Mouse (Mus musculus): ENCODE measurements around the gene Rtraf.
A peak's percentile ranks its signal among the peaks of the same experiment; 100 is the strongest.
"Not testable (repeated sequence)": the region's sequence is repeated elsewhere in the genome, so short reads cannot be mapped to it uniquely, and the experiment has no call there.

Rtraf gene

GRCm38 (mm10) chr14:19823321-19824142, at the start of gene Rtraf:
Rtraf (minus strand) TSS chr14:19823824.
- DNase-seq (ENCODE audit: low spot score in 2 of 2): peak; percentile 82 to 90

- no peak for DNase-seq (ENCODE audit: low spot score in 2 of 2)
Measured at GRCm38 (mm10) chr14:19867286-19867935, 43.8 kb upstream of the Rtraf start.

DNA sequence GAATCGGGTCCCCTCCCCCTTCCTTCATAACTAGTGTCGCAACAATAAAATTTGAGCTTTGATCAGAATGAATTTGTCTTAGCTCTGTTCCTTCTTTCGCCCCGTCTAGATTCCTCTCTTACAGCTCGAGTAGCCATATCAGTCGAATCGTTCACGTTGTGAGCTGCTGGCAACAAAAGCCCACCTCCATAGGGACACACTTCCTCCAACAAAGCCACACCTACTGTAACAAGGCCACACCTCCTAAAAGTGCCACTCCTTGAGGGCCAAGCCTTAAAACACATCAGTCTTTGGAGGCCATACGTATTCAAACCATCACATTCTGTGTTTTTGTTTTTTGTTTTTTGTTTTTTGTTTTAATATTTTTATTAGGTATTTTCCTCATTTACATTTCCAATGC, 41.5 kb upstream of the Rtraf start:
- DNase-seq (ENCODE audit: low spot score in 2 of 2): not testable (repeated sequence)

DNA sequence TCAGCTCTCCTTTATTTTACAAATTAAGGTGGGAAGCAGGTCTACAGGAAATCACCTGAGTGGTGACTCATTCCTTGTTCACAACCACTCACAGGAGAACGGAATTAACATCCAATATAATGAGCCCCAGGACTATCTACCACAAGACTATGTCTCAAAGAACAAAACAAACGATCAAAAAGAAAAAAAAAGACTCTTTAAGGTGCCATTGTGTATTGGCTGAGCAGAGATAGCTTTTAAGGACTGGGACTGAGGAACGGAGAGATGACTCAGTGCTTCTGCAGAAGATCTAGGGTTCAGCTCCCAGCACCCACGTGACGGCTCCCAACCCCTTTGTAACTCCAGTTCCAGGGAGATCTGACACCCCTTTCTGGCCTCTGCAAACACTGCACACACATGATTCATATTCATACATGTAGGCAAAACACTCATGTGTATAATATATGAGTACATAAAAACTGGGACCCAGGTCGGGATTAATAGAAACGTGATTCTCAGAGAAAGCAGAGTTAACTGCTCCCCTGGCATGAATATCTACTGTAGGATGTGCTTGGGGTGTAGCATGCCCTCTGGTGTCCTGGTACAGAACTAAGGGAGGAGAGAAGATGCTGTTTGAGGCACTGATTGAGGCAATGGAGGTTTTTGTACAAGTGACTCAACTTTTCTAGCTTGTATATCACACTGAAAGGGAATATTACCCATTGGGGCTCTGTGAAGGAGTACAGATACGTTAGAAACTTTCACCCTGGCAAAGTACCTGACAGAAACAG, 37.9 kb upstream of the Rtraf start:
- DNase-seq (ENCODE audit: low spot score in 2 of 2): no peak

GRCm38 (mm10) chr14:19860281-19860680, 36.7 kb upstream of the Rtraf start:
- DNase-seq (ENCODE audit: low spot score in 2 of 2): no peak

DNA sequence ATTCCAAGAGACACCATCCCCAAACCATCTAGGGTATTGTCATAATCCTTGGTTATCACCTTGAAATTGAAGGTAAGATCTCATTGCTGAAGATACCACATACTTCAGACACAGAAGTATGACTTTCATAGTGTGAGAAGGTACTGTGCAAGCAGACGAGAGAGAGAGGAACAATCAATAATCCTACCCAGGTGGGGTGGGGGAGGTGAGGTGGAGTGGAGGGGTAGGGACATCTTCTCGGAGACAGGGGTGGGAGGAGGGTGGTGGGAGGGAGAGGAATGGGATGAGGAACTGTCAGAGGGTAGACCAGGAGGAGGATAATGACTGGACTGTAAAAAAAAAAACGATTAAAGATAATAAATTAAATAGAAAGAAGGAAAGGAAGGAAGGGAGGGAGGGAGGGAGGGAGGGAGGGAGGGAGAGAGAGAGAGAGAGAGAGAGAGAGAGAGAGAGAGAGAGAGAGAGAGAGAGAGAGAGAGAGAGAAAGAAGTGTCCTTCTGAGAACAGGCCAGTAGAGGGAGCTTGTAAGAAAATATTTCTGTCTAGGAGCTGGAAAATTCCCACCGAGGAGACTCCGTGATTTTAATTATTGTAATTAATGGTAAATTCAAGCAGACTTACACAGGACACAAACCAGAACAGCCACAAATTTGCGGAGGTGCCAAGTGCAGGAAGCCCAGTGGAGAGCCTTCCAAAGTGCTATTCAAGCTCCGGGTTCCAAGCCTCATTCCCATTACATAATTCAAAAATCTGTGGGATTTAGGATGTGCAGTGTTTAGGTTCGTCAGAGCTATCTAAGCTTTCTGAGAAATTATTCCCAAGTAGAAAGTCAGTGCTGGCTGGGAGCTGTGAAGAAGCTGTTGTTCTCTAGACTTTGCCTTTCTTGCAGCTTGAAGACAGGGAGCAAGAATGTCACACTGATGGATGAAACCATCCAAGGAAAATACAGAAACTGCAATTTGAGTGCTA, 35.5 kb upstream of the Rtraf start:
- no peak for DNase-seq (ENCODE audit: low spot score in 2 of 2)

DNA sequence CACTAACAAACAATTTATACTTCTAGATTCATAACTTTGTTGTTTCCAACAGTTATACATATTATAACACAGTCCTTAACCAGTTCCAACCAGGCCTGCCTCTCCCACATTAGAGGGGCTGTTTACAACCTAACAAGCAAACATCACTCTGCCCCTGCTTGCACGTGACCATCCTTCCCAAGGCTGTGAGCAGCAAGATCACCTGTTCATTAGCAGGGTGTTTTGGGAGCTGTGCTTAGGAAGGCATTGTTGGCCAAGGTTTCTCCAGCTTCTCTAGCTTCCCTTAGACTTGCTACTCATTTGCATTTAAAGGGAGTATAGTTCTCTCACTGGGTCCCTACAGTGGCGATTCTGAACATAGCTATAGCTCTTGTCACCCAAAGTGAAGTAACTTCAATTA, 34.7 kb upstream of the Rtraf start:
- no peak for DNase-seq (ENCODE audit: low spot score in 2 of 2)

GRCm38 (mm10) chr14:19853471-19853870, 29.8 kb upstream of the Rtraf start:
- no peak for DNase-seq (ENCODE audit: low spot score in 2 of 2)

DNA sequence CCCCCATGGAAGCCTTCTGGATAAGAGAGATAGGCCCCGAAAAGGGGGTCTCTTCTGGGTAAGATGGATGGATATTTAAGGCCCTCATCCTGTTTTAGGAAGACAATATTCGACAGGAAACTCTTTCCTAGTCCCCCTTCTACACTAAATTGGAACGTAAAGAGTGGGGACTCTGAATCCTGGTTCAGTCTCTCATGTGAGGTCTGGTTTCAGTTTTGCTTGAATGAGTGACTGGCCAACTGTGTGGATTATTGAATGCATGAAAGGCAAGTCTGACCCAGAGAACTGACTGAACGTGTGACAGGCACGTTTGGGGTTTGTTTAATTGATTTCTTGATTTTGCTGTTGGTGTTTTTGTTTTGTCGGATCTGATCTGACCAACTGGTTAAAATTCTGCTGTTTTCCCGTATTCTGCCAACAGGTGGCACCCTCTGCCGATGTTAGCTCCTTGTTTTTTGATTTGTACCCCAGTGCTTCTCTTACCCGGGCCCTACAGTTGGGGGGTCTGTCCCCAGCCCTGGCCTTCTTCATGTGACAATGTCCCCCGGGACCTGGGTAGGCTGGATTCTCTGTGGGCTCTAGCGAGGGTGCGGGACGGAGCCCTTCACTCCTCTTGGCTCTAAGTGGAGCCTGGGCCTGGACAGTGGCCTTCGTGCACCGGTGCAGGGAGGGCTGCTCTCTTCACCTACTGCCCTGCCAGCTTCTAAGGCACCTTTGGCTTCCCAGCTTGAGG, 16.1 kb upstream of the Rtraf start:
- DNase-seq (ENCODE audit: low spot score in 2 of 2): peak in 1 of 2 experiments; percentile 43

GRCm38 (mm10) chr14:19836289-19836688, 12.7 kb upstream of the Rtraf start:
- DNase-seq (ENCODE audit: low spot score in 2 of 2): no peak

GRCm38 (mm10) chr14:19825481-19825880, 1.9 kb upstream of the Rtraf start:
- DNase-seq (ENCODE audit: low spot score in 2 of 2): no peak

DNA sequence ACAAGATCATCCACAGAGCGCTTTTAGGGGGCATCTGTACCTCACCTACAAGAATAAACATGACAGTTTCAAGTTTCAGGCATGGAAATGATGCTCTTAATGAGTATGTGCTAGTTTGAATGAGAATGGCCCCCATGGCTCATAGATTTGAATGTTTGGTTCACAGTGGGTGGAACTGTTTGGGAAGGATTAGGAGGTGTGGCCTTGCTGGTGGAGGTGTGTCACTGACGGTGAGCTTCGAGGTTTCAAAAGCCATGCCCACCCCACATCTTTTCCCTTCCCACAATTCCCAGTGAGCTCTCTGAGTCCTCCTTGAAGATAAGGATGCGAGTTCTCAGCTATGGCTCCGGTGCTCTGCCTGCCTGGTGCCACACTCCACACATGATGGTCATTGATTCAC, 1.9 kb downstream of the Rtraf start:
- no peak for DNase-seq (ENCODE audit: low spot score in 2 of 2)

DNA sequence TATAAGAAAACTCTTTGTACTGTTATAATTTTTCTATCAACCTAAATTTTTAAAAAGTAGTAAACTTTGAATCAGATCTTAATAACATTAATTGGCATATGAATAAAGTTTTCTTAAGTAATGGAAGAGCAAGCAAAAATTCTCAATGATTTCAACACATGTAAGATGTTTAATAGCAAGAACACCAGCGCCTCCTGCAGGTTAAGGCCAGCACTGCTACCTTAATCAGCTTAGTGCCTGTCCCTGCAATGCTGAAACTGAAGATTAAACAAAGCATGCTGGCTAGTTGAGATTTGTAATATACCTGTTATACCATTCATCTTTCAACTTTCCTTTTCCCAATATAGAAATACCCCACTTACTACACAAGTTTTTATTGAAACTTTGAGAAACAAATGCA, 5.7 kb downstream of the Rtraf start:
- peak; percentile 53 to 73 for DNase-seq (ENCODE audit: low spot score in 2 of 2)

DNA sequence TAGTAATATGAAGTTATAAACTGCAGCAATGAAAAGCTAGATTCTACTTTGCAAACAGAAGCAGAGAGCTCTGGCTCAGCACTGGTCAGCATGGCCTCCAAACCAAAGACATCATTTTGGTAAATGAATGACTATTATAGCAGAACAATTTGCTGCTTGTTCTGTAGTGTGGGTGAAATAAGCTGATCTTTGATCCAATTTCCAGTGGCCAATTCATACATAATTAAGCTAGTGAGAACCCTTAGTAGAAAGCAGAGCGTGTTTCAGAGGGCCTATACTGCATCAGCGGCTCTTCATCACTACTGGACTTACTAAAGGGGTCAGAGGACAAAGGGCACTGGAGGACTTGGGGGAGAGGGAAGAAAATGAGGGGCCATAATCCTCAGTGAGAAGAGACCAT, 10.6 kb downstream of the Rtraf start:
- no peak for DNase-seq (ENCODE audit: low spot score in 2 of 2)

DNA sequence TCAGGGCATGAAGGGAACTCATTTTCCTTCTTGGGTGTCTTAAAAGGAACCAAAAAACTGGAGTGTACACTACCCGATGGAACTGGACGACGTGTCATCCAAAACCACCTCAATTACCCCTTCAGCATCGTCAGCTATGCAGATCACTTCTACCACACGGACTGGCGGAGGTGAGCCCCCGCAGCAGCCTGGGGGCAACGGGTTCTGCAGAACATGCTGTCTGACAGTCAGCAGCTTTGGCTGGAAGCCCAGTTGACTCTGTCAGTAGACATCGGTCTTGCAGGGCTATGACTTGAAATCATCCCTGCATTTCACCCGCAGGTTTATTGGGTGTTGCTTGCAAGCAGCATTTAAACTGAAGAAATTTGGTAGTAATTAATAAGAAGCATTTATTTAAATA, 13.7 kb downstream of the Rtraf start:
- no peak for DNase-seq (ENCODE audit: low spot score in 2 of 2)

GRCm38 (mm10) chr14:19807858-19808257, 15.8 kb downstream of the Rtraf start:
- DNase-seq (ENCODE audit: low spot score in 2 of 2): no peak

DNA sequence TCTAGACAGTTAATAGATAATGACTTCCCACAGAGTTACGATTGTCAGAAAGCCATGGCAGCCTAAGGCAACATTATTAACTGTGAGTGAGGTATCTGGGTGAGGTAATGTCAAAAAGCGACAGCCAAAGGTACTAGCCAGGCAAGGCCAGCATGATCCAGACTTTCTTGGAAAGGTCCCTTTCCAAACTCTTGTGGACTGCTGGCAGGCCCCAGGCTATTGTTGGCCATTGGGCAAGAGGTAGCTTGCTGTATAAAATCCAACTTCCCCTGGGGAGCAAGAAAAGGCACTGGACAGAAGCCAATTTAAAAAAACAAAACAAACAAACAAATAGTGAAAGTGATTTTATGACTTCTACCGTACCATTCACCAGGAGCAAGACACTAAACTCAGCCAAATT, 16.3 kb downstream of the Rtraf start:
- no peak for DNase-seq (ENCODE audit: low spot score in 2 of 2)

GRCm38 (mm10) chr14:19803623-19804022, 20.0 kb downstream of the Rtraf start:
- DNase-seq (ENCODE audit: low spot score in 2 of 2): no peak

- DNase-seq (ENCODE audit: low spot score in 2 of 2): no peak
Measured at GRCm38 (mm10) chr14:19803222-19803621, 20.4 kb downstream of the Rtraf start.

DNA sequence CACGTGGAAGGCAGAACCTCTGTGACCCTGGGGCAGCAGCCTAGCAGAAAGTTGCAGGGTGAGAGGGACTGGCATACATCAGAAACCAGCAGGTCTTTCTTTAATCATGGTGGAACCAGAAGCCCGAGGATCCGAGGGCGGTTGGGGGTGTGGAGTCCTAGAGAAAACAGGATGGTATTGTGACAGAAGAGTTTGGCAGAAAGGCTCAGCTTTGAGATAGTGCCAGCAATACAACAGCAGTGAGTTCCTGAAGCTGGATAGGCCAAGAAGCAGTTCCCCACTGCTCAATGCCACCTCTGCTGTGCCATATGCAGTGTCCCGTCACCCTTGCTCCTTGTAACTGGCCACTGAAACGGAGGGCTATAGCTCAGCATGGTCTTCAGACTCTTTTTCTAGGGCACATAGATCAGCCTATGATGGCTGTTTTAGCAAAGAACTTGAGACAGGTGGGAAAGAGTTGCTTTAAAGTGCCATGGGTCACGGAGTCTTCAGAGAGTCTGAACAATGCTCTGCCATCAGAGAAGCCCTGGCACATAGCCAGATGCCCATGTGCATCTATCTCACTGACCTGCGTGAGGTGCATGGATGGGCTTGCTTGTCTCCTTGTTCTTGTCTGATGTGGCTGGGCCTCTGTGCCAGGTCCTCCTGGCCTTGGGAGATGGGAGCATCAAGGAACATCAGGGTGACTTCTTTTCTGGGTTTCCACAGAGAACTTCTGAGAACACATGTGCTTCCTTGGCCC, 22.0 kb downstream of the Rtraf start:
- DNase-seq (ENCODE audit: low spot score in 2 of 2): no peak
